Mouse (Mus musculus): ENCODE measurements around the gene Commd1.

DNA sequence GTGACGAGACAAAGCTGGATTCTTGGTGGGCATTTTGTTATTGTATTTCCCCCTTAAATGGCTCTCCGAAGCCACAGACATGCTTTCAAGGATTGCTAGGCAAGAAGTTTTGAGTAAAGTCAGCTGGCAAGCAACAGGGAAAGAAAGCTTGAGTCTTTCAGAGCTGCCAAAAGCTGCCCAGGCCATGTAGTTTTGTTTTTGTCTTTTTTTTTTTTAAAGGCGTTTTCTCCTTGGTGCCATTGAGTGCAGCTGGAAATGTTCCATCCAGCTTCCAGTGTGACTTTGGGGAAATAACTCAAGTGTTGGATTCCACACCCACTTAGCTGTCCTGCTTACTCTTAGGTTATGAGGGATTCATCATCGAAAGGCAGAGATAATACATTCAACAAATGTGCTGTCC is 120.9 kb downstream of the Commd1 start:
- TF ChIP-seq CTCF (conservative IDR thresholded peaks at IDR 0.05; ENCODE audit: insufficient read depth, insufficient read length, low read depth, low read length) (no peak), POLR2A (IDR thresholded peaks at IDR 0.05; ENCODE audit: low read depth, low read length) (no peak)

Data from kidney, adult 2 months (tissue).